Mouse (Mus musculus): ENCODE measurements at regions not wholly inside any gene's neighbourhood (a gene's known extent, or its start where the extent isn't known, plus 50 kb on each side); places are given as distances from the start of the nearest gene placed in this dataset.

DNA sequence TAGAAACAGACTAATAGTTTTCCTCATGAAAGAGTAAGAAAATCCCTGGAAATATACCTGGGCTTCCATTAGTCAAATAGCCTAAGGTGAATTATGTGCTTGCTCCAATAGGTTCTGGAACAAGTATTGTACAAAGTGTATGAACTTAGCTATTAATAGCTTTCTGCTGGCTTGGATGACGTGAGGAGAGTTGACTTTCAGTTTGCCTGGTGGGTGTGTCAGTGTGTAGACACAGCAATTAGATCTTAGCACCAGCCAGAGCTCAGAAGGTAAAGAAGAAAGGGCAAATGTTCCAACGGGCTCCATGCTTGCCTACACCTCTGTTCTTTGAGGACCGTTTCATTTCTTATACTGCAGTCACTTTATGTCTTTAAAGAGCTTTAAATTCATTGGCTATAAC is 654.8 kb upstream of the Mef2c start:
- DNase-seq (ENCODE audit: low spot score in 2 of 2), result no peak

DNA sequence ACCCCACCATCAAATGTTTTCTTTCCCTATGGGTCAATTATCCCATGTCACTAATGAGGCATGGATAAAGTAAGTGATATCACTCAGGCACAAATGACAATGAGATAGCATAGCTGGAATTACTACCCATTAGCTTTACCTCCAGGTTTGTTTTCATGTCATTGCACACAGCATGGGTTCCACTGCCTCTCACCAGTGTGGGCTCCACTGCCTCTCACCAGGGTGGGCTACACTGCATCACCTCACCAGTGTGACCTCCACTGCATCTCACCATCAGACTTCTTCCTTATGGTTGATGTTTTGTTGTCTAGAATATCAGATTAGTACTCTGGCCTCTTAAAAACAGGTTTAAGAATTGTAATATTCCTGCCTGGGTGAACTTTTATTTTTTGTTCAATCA is 634.0 kb upstream of the Mef2c start:
- DNase-seq (ENCODE audit: low spot score in 2 of 2), result no peak

DNA sequence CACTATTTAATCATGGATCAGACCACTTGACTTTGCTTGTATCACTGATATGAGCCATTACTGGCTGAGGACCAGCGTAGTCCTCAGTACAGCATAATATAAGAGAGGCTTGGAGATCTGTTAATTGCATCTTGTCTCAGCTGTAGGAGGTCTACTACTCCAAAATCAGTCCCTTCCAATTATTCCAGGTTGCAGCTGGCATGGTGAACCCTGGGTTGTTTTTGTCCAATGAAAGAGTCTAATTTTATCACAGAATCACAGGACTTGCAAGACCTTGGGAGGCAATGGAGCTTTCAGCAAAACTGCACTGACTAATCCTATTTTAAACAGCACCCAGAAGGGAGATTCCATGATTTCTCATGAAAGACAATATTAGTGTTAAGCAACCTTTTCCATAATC is 629.7 kb upstream of the Mef2c start:
- DNase-seq (ENCODE audit: low spot score in 2 of 2), result no peak

DNA sequence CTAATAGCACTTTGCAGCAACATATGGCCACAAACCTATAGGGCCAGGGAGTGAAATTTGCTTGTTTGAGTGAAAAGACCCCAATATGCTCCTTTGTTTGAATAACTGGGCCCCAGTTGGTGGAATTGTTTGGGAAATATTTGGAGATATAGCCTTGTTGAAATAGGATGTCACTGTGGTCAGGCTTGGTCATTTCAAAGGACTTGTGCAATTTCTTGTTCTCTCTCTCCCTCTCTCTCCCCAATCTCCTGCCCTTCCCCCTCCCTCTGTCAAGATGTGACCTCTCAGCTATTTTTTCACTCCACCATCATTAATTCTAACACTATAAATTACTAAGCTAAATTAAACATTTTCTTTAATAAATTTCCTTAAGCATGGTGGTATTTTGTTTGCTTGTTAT is 620.5 kb upstream of the Mef2c start:
- DNase-seq (ENCODE audit: low spot score in 2 of 2), result no peak

DNA sequence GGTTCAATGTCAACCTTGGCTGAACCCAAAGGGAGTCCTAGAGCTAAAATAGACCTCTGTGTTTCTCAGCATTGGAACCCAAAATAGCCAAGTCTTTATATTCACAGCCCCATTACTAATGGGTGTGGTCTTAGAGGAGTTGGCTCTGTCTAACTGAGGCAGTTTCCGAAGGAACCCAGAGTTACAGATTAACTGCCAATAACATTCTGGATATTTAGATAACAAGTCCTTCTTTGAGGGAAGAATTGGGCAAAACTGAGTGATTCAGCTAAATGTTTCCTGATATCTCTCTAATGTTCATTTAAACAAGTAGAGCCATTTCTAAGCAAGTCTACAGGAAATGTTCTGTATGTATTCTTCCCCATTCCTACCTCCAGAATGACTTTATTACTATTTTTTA is 615.1 kb upstream of the Mef2c start:
- DNase-seq (ENCODE audit: low spot score in 2 of 2), result no peak

DNA sequence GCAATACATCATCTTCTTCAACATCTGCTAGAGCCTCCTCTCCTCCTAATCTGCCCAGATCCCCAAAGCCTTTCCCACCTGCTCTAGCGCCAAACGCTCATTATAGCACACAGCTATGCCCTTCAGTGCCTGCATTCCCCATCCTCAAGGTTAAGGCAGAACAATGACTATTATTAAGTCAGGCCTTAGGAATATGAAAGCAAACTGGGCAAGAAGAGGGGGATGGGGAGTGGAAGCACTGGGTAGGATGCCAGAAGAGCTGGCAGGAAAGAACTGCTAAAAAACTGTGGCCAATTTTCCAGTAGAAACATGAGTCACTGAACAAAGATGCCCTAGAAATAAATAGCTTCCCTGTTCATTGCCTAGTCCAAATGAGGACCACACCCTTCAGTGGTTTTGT is 611.1 kb upstream of the Mef2c start:
- DNase-seq (ENCODE audit: low spot score in 2 of 2), result no peak

DNA sequence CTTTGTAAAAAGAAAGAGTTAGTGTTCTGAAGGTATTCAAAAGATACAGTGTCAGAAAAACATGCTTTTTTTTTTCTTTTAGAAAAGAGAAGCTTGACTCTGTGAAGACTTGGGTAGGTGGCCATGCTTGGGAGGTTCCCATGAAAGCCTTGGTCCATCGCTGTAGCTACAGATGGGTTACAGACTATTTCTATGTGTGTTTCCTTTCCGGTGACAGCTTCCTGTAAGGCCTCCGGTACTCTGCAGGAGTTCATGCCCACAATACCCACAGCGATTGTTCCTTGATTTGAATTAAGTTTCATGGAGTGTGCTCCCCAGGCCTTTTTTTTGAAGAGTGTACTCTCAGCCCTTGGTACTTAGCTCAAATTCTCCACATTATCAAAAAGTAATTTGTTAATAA is 604.1 kb upstream of the Mef2c start:
- no peak for DNase-seq (ENCODE audit: low spot score in 2 of 2)

DNA sequence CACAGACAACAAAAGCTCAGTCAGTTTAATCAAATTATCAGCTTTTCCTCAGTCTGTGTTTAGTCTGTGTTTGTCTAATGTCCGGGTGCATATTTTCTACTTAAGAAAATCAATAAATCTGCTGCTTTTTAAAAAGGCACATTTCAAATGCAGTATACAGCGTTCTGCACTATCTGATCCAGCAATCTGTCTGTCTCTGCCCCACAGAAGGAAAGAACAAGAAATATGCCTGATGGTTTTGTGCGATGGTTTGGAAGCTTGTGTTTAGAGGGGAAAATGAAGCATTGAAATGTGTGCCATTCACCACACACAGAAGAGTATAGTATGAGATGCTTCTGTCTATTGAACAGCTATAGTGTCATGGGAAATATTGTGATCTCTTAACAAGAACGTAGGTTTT is 601.7 kb upstream of the Mef2c start:
- DNase-seq (ENCODE audit: low spot score in 2 of 2), result no peak

DNA sequence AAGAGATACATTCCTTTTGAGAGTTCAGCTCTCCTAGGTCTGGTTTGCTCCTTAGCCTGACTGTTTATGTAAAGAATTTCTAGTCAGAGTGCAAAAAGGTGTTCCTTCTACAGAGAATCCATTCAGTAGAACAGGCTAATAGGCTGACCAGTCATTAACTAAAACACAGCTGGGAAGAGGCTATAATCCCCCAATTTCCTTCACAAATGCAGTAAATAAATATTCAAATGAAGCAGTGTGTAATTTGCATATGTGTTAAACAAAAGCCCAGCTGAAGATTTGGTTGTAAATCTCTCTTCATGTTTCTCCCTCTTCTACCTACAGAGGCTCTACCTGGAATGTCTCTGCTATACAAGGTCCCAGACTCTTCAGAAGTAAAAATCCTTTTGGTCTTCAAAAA is 600.2 kb upstream of the Mef2c start:
- DNase-seq (ENCODE audit: low spot score in 2 of 2), result no peak

DNA sequence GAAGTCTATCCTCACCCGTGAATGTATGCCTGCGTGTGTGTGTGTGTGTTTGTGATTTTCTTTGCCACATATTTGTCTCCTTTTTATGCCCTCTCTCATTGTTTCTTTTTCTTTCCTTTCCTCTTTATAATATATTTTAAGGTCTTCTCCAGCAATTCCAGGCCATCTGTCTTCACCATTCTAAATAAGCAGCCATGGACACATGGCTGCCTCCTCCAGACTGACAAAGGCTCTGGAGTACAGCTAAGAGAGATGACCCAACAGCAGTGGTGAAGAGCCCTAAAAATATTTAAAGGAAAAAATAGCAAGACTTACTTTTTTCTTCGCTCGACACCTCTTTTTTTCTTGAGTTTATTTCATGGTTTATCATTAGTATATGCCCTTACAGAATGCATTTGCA is 596.1 kb upstream of the Mef2c start:
- no peak for DNase-seq (ENCODE audit: low spot score in 2 of 2)

DNA sequence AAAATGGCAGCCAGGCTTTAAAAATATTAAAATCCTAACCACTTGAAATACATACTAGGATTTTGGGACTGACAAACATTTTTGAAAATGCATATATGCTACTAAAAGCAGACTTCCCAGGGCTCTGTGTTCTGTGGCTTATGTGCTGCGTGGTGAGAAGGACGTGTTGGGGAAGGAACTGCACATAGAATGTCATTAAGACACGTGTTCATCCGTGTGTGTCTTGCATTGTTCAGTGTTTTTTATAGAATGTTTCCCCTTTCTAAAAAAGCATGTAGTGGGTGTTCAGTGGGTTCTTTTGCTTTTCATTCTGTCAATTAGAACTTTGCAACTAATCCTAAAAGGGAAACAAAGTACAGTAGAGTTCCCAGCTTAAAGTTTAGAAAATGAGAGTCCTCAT is 594.7 kb upstream of the Mef2c start:
- no peak for DNase-seq (ENCODE audit: low spot score in 2 of 2)

DNA sequence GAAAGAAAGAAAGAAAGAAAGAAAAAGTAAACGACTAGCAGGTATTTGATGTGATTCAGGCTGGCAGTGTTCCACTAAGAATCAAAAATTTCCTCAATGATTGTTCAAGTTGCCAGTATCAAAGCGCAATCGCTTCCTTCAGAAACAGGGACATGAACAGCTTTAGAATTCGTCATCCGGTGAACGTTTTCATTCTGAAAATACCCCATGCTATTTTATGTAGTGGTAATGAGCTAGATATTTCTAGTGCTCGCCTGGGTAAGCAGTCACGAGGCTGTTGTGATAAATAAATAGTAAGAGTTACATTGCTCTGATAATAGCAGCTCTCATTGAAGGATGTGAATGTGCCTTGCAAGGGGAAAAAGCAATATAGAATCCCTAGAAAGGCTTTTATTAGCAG is 591.0 kb upstream of the Mef2c start:
- no peak for DNase-seq (ENCODE audit: low spot score in 2 of 2)

DNA sequence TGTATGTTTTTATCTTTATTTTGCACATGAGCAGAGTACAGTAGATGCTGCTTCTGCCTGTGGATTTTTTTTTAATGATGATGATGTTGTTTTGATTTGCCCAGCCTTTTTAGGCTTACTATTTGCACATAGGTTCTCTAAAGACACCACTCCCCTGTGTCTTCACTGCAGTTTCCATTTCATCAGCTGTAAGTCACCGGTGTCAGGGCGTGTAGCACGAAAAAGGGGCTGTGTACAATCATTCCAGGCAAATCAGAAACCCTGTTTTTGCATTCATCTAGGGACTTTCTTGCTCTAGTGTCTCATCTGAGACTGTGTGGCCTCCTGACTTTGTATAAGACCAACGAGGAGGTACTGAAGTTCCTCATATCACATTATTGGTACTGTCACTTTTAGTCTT is 588.6 kb upstream of the Mef2c start:
- DNase-seq (ENCODE audit: low spot score in 2 of 2), result no peak

DNA sequence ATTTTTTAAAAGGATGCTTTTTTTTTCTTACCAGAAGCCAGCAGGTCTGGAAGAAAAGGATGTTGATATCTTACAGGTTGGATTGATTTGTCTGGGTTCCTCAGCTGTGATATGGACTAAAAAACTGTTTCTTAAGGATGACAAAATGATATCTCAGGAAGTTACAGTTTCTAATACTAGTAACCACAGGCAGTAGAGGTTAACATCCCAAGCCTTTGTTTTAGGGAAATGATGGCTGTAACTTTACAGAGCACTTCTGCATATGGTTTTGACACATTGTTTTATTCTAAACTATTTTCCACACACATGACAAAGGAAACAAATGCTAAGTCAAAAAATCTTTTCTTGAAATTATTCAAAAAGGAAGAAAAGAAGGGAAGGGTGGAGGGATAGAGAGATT is 573.8 kb upstream of the Mef2c start:
- no peak for DNase-seq (ENCODE audit: low spot score in 2 of 2)

DNA sequence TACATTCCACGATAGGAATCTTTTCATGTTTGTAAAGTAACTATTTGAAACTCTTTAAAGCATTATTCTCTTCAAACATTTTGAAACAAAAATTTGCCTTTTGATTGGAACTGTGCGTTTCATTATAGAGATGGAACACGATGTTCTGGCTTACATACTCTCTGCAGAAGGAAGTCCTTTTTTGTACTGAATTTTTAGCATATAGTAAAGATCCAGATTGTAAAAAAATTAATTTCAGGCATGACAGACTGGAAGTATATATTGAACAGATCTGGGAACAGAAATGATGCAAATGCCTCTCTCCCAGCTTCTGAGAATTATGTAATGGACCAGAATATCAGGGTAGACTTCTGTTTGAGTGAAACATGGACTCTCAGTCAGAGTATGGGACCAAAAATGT is 566.0 kb upstream of the Mef2c start:
- no peak for DNase-seq (ENCODE audit: low spot score in 2 of 2)

DNA sequence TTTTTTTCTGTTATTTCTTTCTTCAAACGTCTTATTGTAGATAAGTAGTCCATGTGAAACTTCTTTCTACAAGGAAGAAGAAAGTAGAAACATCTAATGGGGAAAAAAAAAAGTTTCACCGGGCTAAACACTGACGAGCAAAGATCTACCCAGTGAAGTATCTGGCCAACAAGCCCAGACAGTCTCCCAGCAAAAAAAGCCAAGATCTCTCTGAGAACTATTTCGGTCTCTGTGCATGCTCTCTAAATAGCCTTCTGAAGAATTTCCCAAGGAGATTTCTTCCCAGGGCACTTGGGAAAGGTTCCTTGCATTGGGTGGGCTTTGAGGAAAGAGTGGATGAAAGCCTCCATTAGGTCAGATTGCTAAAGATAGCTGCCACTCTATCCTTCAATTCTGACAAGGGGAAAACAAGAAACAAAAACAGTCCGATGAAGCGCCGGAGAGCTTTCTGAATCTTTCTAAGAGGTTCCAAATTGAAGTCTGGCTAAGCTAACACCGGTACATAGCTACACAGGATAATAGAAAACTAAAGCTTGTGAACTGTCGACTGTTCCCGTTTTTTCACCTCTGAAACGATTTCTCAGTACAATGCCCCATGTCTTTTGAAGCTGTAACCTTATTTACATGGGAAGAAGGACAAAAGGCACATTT is 561.0 kb upstream of the Mef2c start:
- peak in 1 of 2 experiments; percentile 13 for DNase-seq (ENCODE audit: low spot score in 2 of 2)

DNA sequence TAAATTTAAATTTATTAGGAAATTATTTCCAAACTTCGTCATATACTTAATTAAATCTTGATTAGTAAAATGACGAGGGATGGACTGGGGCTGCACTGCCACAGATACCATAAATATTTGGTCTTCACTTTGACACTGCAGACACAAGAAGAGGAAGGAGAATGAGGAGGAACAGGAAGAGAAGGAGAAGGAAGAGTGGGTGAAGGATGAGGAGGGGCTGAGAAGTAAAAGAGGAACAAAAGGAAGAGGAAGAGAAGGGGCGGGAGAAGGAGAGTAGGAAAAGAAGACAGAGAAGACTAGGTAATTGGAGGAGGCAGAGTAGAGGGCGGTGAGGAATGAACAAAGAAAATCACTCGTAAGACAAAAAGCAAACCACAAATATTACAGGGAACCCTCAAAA is 556.9 kb upstream of the Mef2c start:
- no peak for DNase-seq (ENCODE audit: low spot score in 2 of 2)

DNA sequence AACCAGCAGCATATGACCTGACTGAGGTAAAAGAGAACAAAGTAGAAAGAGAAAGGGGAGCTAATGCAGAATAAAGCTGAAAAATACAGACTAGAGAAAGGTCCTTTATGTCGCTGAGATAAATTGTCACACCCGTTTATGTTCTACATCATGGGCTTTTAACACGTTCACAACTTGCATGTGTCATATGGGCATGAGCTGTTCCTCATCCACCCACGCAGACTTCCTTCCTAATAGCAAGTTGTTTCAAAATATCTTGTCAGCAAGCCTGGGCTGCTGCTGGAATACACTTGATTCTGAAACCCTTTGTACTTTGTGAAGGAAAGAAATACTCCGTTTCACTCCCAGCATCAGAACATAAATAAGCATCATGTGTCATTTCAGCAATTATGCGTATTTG is 554.3 kb upstream of the Mef2c start:
- no peak for DNase-seq (ENCODE audit: low spot score in 2 of 2)

DNA sequence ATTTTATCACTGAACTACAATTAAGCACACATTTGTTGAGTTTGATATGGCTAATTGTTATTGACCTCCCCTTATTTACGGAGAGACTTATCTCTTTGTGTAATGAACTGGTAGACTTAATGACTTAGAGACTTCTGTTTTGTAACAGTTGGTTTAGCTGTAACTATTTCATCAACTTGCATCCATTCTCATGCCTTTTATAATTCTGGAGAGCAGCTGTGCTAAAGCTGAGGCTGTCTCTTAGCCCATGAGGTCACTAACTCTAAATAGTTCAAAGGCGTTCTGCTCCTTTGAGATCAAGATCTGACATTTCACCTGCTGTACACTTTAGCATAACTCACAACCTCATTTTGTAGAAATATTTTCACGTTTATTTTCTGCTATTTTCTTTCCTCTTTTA is 541.5 kb upstream of the Mef2c start:
- DNase-seq (ENCODE audit: low spot score in 2 of 2), result no peak

DNA sequence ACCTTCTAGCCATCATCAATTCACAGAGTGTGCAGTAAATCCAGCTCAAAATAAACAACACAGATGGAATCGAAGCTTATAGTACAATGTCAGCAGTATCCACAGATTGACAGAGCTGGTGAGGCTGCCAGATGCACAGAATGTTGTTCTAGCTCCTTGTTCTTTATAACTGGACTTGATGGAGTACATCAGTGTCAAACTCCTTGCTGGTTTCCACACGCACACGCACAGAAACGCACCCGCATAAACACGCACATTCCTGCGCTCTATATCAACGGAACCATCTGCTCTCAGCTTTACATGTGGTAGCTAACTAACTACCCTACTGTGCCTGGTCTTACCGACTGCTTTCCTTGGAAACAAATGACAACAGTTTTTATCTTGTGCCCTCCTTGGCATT is 532.1 kb upstream of the Mef2c start:
- peak in 1 of 2 experiments; percentile 10 for DNase-seq (ENCODE audit: low spot score in 2 of 2)

DNA sequence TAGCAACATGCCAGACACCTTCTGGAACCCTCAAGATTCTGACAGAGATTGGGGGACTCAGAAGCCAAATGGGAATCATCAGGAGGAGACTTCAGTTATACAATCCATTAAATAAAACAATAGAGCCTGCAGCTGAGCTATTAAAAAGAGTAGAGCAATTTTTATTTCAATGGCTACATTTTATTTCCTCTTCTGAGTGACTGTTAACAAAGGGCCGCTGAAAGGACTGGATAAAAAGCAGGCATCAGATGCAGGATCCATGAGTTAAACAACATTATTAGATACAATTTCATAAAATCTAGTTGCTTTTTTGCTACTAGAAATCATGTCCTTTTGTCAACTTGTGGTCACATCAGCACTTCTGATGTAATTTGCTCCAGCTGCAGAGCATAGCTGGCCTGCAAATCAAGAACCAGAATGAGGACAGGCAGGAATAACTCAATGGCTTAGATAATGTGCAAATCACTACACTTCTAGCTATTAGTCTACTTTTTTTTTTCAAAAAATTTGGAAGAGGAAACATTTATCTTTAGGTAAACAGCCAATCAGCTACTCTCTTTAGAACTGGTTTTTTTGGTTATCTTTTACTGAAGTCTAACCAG is 529.5 kb upstream of the Mef2c start:
- DNase-seq (ENCODE audit: low spot score in 2 of 2), result no peak

DNA sequence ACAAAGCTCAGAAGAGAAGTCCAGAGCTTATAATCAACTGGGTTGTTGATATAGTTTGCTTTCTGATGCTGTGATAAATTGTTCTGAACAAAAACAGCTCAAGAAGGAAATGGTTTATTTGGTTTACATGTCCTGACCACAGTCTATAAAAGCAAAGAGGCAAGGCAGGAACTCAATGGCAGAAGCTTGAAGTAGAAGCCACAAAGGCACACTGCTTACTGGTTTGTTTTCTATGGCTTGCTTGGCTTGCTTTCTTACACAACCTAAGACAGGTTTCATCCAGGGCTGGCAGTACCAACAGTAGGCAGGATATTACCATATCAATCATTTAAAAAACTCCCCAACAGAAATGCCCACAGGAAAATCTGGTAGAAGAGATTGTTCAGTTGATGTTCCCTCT is 502.7 kb upstream of the Mef2c start:
- DNase-seq (ENCODE audit: low spot score in 2 of 2), result no peak

DNA sequence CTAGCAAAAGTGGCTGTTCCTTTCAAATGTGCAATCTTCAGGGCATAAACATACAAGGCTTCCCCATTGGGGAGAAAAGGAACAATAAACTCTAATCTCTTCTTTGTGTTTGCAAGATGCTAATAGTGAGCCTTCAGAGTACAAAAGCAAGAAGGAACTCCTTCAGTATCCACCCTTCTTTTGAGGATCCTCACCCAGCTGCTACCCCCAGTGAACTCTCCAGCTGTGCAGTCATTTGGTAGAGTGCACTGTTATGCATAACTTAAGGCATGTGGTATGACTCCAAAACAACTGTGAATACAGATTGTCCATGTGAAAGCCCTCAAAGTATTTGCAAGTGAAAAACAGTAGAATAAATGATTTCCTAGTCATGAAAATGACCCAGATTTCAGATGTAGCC is 487.1 kb upstream of the Mef2c start:
- DNase-seq (ENCODE audit: low spot score in 2 of 2), result no peak

DNA sequence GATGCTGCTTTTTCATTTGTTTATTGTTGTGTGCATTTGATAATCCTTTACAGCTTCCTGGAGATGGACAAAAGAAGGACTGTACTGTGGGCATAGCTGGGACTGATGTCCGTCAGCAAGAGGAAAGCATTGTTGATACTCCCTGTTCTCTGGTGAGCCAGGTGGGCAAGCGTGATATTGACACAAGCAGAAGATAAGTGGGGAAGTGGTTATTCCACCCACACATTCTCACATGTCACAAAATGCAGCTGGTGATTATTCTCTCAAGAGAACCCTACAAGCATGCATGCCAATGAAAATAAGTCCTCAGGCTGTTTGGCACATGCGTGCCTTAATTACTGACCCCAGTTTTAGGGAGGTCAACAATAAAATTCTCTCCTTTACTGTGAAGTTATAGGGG is 483.0 kb upstream of the Mef2c start:
- no peak for DNase-seq (ENCODE audit: low spot score in 2 of 2)

Data from frontal cortex, postnatal 14 days (tissue).